ENCODE assay signal across 8 mouse cellular contexts in the genomic region with DNA sequence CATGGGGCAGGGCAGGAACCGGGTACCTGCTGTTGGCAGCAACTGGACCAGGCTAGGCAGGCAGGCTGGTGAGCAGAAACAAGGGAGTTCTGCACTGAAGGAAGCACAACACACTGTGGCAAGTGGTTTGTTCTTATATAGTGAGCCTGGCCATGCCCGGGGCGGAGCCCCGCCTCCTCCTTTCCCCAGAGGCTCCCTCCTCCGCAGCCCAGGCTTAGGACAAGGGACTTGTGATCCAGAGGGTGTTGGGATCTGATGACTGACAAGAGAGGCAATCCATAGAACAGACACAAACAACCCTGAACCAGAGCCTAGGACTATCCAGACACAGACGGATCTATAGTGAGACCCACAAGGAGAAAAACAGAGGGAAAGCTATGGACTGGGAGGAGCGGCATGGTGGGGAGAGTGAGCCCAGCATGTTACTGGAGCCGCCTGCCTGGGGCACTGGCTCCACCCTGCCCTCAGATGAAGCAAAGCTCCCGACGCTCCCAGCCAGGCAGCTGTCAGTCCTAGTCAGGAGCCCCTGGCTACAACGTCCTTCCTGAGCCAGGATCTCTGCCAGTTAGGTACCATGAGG. TPM values are rescaled to one million over a fixed set of nuclear protein-coding genes. Genes with fewer than 3 reads are reported as not detected.
DNase-seq lines count a peak whose midpoint lies in the region; ATAC-seq lines count a peak whose summit lies in the region.

TSS of gene Carns1 (minus strand) at position 112 of the 580 bp plus-strand sequence.

- peaks cover 8% of the 10 kb centered on the region; the same call in 1 of the 2 replicates for H3K4me1 ChIP-seq in forebrain, embryonic 16.5 days (replicated peaks; ENCODE audit: control insufficient read depth, insufficient read depth, low read length)
- peaks cover 34% of the 10 kb centered on the region for H3K4me1 ChIP-seq in hindbrain, embryonic 10.5 days (replicated peaks)

- DNase-seq in adrenal gland, adult 2 months: peak; percentile 45
- no peak for DNase-seq in adrenal gland, postnatal 25 days
- DNase-seq in 3134 (ENCODE audit: extremely low read depth, insufficient read length, low spot score): peak; percentile 80
- no peak for DNase-seq in hindbrain, embryonic 10.5 days (ENCODE audit: low spot score)
- peak; percentile 28 for DNase-seq in lung, postnatal 14 days

- peak within 1 kb of the TSS; percentile 35 for H3K9ac ChIP-seq in forebrain, embryonic 16.5 days (replicated peaks; ENCODE audit: low read depth, low read length)

- H3K36me3 ChIP-seq in forebrain, embryonic 16.5 days (ENCODE audit: control insufficient read depth, insufficient read depth): no peaks in the 10 kb centered on the region
- no peaks in the 10 kb centered on the region for H3K36me3 ChIP-seq in hindbrain, embryonic 10.5 days

- H3K9me3 ChIP-seq in forebrain, embryonic 16.5 days (ENCODE audit: control insufficient read depth, low read length): no peaks in the 10 kb centered on the region
- H3K9me3 ChIP-seq in hindbrain, embryonic 10.5 days: no peaks in the 10 kb centered on the region

- WGBS in forebrain, embryonic 16.5 days: 3% methylated on average over 11 of the region's 11 CpGs
- WGBS in hindbrain, embryonic 10.5 days: 5% methylated on average over 11 of the region's 11 CpGs

- H3K4me2 ChIP-seq in forebrain, embryonic 16.5 days (ENCODE audit: low read length): no peak within 1 kb of the TSS

- ATAC-seq in forebrain, embryonic 16.5 days: peak; percentile 30; the same call in 1 of the 2 replicates
- no peak for ATAC-seq in granulocyte monocyte progenitor cell, adult 5-6 weeks (replicated peaks; ENCODE audit: poor library complexity, severe bottlenecking)
- no peak for ATAC-seq in CD4-positive, CD25-positive, alpha-beta regulatory T cell, adult 4 months

- H3K27ac ChIP-seq in forebrain, embryonic 16.5 days (ENCODE audit: low read length): no peak within 1 kb of the TSS
- peak within 1 kb of the TSS; percentile 73 for H3K27ac ChIP-seq in hindbrain, embryonic 10.5 days

- no peak within 1 kb of the TSS for H3K4me3 ChIP-seq in forebrain, embryonic 16.5 days (replicated peaks; ENCODE audit: low read length)
- H3K4me3 ChIP-seq in hindbrain, embryonic 10.5 days: peak within 1 kb of the TSS; percentile 39

- H3K27me3 ChIP-seq in forebrain, embryonic 16.5 days (replicated peaks; ENCODE audit: control insufficient read depth, insufficient read depth, low read length): no peaks in the 10 kb centered on the region
- H3K27me3 ChIP-seq in hindbrain, embryonic 10.5 days (ENCODE audit: insufficient read depth, poor library complexity, severe bottlenecking): peaks cover 16% of the 10 kb centered on the region

RNA-seq across cellular contexts. Expression of gene Carns1, which starts in this region (rescaled TPM):
- total RNA-seq in adrenal gland, adult 2 months (2021): 1 to 10 TPM; 2.9 to 5.8 TPM
- polyA plus RNA-seq in adrenal gland, adult 2 months (2012; rRNA removed): 3.8 and 5.1 TPM in 2 replicates
- total RNA-seq in adrenal gland, postnatal 25 days (2021): 2.6 and 4.1 TPM in 2 replicates
- 2.8 and 4.1 TPM in 2 replicates for polyA plus RNA-seq in forebrain, embryonic 16.5 days (2015; fragmentation: Nextera tagmentation; extraction: Ambion mirVana)
- 3.5 and 3.9 TPM in 2 replicates for polyA plus RNA-seq in hindbrain, embryonic 10.5 days (2016; fragmentation: Nextera tagmentation; extraction: Ambion mirVana)
- total RNA-seq in granulocyte monocyte progenitor cell, adult 5-6 weeks (2014; fragmentation: Nextera tagmentation): 0.58 and 5.7 TPM in 2 replicates
- 1.1 and 2.9 TPM in 2 replicates for total RNA-seq in granulocyte monocyte progenitor cell, adult 5-6 weeks (2017)
- 10 to 100 TPM in 1 of 2 experiments, 1 to 10 TPM in 1; 9.4 to 11.9 TPM for polyA plus RNA-seq in CD4-positive, CD25-positive, alpha-beta regulatory T cell, adult 4 months (2017; shearing (Covaris generic))

Comparison
In these comparisons a context has a peak if more than half of its experiments do, and no peak if none do; other contexts are left out.
1. DNase-seq: peak in adrenal gland, adult 2 months (single experiment), 3134 (single experiment) and lung, postnatal 14 days (single experiment); none in adrenal gland, postnatal 25 days (single experiment) and hindbrain, embryonic 10.5 days (single experiment).